Mouse (Mus musculus) liver, embryonic 15.5 days (tissue): ENCODE measurements around the gene 0610040J01Rik. TPM values are rescaled to one million over a fixed set of nuclear protein-coding genes. Genes with fewer than 3 reads are reported as not detected.
A peak's percentile ranks its signal among the peaks of the same experiment; 100 is the strongest.

Experiments
- ATAC-seq: fragments of 200-750 bp; cut with Nextera tagmentation; 2 replicates; pipeline ENCODE4 v1.8.0; 2017; ENCODE audit warnings: moderate number of reproducible peaks, mild to moderate bottlenecking, moderate library complexity; ENCODE audit not compliant: insufficient read depth
- H3K27ac ChIP-seq: fragments of 300-500 bp; sonication (generic); replicated peaks from 2 replicates; pipeline ENCODE4 v1.5.1; 2015; ENCODE audit warnings: mild to moderate bottlenecking, inconsistent platforms
- H3K27me3 ChIP-seq: fragments of 300-500 bp; sonication (generic); 2 replicates; pipeline ENCODE4 v1.6.1; 2015; ENCODE audit warnings: mild to moderate bottlenecking, inconsistent platforms
- H3K36me3 ChIP-seq: fragments of 300-500 bp; sonication (generic); replicated peaks from 2 replicates; pipeline ENCODE4 v1.6.1; 2015; ENCODE audit warnings: moderate library complexity, mild to moderate bottlenecking, inconsistent platforms
- H3K4me1 ChIP-seq: fragments of 300-500 bp; sonication (generic); replicated peaks from 2 replicates; pipeline ENCODE4 v1.6.1; 2015; ENCODE audit warnings: inconsistent platforms
- H3K4me2 ChIP-seq: fragments of 300-500 bp; sonication (generic); 2 replicates; pipeline ENCODE4 v1.6.1; 2015; ENCODE audit warnings: moderate library complexity, mild to moderate bottlenecking, inconsistent platforms
- H3K4me3 ChIP-seq: fragments of 300-500 bp; sonication (generic); replicated peaks from 2 replicates; pipeline ENCODE4 v1.5.1; 2015; ENCODE audit warnings: mild to moderate bottlenecking, inconsistent platforms
- H3K9ac ChIP-seq: fragments of 300-500 bp; sonication (generic); 2 replicates; pipeline ENCODE4 v1.6.1; 2015; ENCODE audit warnings: moderate library complexity, mild to moderate bottlenecking, inconsistent platforms
- H3K9me3 ChIP-seq: fragments of 300-500 bp; sonication (generic); replicated peaks from 2 replicates; pipeline ENCODE4 v1.6.1; 2016; ENCODE audit warnings: inconsistent platforms
- WGBS: fragments of 180-500 bp; shearing (Covaris S2); methylation state at CpG from one replicate; pipeline ENCODE4 v1.1.7; 2015; ENCODE audit warnings: mixed read lengths; ENCODE audit not compliant: insufficient replicate concordance; 5-methylcytosine and 5-hydroxymethylcytosine counted together
- polyA plus RNA-seq: library from polyadenylated mRNA; unstranded; fragments of >200 nt; fragmentation: Nextera tagmentation; extraction: Ambion mirVana; gene quantifications from 2 replicates; pipeline ENCODE4 v1.2.1, GENCODE M21; 2015

Gene 0610040J01Rik
- polyA plus RNA-seq, 1 experiment from 2014 or later: 20.4 TPM

- Histone ChIP-seq H3K4me3 (no peak overlapping the region), H3K27me3 (no peaks in the 10 kb centered on the region), H3K27ac (no peak overlapping the region), H3K4me1 (no peaks in the 10 kb centered on the region), H3K4me2 (no peak overlapping the region), H3K9me3 (no peaks in the 10 kb centered on the region), H3K9ac (no peak overlapping the region), H3K36me3 (no peaks in the 10 kb centered on the region)
- ATAC-seq: peak; percentile 51
- 37% methylated on average over 13 of the region's 13 CpGs for WGBS
Measured at GRCm38 (mm10) chr5:63906149-63907093, 94.3 kb downstream of the 0610040J01Rik start.

- no peaks in the 10 kb centered on the region for H3K27me3 ChIP-seq
- H3K36me3 ChIP-seq: no peaks in the 10 kb centered on the region
- H3K27ac ChIP-seq: no peak overlapping the region
- H3K9me3 ChIP-seq: no peaks in the 10 kb centered on the region
- no peak overlapping the region for H3K4me3 ChIP-seq
- no peak for ATAC-seq
- 19% methylated on average over 4 of the region's 4 CpGs for WGBS
- H3K4me1 ChIP-seq: no peaks in the 10 kb centered on the region
- no peak overlapping the region for H3K4me2 ChIP-seq
- H3K9ac ChIP-seq: no peak overlapping the region
Measured at GRCm38 (mm10) chr5:63907513-63907912, 95.3 kb downstream of the 0610040J01Rik start.

- Histone ChIP-seq H3K9ac (no peak overlapping the region), H3K27ac (no peak overlapping the region), H3K36me3 (no peaks in the 10 kb centered on the region), H3K4me1 (no peaks in the 10 kb centered on the region), H3K9me3 (no peaks in the 10 kb centered on the region), H3K4me2 (no peak overlapping the region), H3K4me3 (no peak overlapping the region), H3K27me3 (no peaks in the 10 kb centered on the region)
- WGBS: 68% methylated on average over 10 of the region's 10 CpGs
- ATAC-seq: no peak
Measured at GRCm38 (mm10) chr5:63910171-63910960, 98.2 kb downstream of the 0610040J01Rik start.

GRCm38 (mm10) chr5:63914896-63915295 is 102.7 kb downstream of the 0610040J01Rik start:
- no peaks in the 10 kb centered on the region for H3K4me1 ChIP-seq
- H3K9ac ChIP-seq: no peak overlapping the region
- H3K36me3 ChIP-seq: no peaks in the 10 kb centered on the region
- no peak overlapping the region for H3K27ac ChIP-seq
- H3K9me3 ChIP-seq: no peaks in the 10 kb centered on the region
- ATAC-seq: no peak
- H3K27me3 ChIP-seq: no peaks in the 10 kb centered on the region
- 38% methylated on average over 1 of the region's 1 CpGs for WGBS
- no peak overlapping the region for H3K4me3 ChIP-seq
- H3K4me2 ChIP-seq: no peak overlapping the region

GRCm38 (mm10) chr5:63916457-63917139 is 104.4 kb downstream of the 0610040J01Rik start:
- WGBS: 71% methylated on average over 10 of the region's 10 CpGs

DNA sequence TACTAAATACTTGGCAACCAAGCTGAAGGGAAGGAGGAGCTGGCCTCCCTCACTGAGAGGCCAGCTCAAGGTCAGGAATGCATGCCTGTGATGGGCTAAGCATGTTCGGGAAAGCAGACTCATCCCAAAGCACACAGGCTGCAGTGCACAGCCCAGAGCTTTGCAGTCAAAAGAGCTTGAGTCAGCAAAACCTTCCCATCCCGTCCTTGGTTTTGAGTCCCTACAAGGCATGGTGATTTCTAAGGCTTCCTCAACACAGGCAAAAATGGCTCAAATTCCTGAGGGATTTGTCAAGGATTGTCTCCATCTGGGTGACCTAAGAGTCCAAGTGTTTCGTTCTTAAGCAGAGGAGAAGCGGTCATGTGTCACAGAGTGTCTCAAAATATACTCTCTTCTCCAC is 106.0 kb downstream of the 0610040J01Rik start:
- ATAC-seq: no peak
- Histone ChIP-seq H3K27me3 (no peaks in the 10 kb centered on the region), H3K36me3 (peaks cover 9% of the 10 kb centered on the region; the same call in 1 of the 2 replicates), H3K4me2 (no peak overlapping the region), H3K4me1 (no peaks in the 10 kb centered on the region), H3K27ac (no peak overlapping the region), H3K9ac (no peak overlapping the region), H3K9me3 (no peaks in the 10 kb centered on the region), H3K4me3 (no peak overlapping the region)
- 66% methylated on average over 4 of the region's 4 CpGs for WGBS

More at GRCm38 (mm10) chr5:63916457-63917139, 104.4 kb downstream of the 0610040J01Rik start:
- ATAC-seq: no peak
- no peaks in the 10 kb centered on the region for H3K36me3 ChIP-seq
- H3K27ac ChIP-seq: no peak overlapping the region
- H3K27me3 ChIP-seq: no peaks in the 10 kb centered on the region
- H3K4me2 ChIP-seq: no peak overlapping the region
- no peak overlapping the region for H3K9ac ChIP-seq
- H3K9me3 ChIP-seq: no peaks in the 10 kb centered on the region
- no peak overlapping the region for H3K4me3 ChIP-seq
- H3K4me1 ChIP-seq: no peaks in the 10 kb centered on the region

- Histone ChIP-seq H3K4me2 (no peak overlapping the region), H3K4me1 (no peaks in the 10 kb centered on the region), H3K9me3 (no peaks in the 10 kb centered on the region)
Measured at GRCm38 (mm10) chr5:63923305-63924025, 111.3 kb downstream of the 0610040J01Rik start.

DNA sequence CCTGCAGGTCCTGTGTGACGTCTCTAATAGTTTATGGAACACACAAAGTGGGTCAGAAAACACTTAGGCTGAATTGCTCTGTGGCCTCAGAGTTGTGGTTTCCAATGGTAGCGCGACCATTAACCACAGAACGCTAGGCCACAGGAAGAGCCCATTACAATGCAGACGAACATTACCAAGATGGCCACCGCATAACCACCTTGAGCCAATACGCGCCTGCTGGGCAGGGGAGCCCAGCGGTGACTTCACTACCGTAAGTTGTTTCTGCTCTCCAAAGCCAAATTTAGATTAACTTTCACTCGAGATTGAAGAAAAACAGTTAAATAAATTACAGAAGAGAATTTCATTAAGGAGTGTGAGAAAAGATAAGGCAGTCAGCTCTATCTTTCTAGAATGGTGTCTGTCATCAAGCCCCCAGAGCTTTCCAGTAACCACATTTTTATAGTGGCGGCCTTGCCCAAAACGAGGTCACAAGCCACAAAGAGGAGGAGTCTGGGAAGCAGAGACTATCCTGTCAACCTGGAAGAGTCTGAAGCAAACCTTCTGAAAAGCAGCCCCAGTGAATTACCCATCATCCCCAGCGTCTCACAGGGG is 113.0 kb downstream of the 0610040J01Rik start:
- whole genome bisulfite sequencing: 38% methylated on average over 14 of the region's 14 CpGs

More at GRCm38 (mm10) chr5:63923305-63924025, 111.3 kb downstream of the 0610040J01Rik start:
- no peak overlapping the region for H3K4me3 ChIP-seq
- no peak overlapping the region for H3K9ac ChIP-seq
- no peak for ATAC-seq
- no peaks in the 10 kb centered on the region for H3K27me3 ChIP-seq
- peaks cover 41% of the 10 kb centered on the region; the same call in 1 of the 2 replicates for H3K36me3 ChIP-seq
- H3K27ac ChIP-seq: no peak overlapping the region
- WGBS: 65% methylated on average over 13 of the region's 13 CpGs

GRCm38 (mm10) chr5:63930824-63931358 is 118.7 kb downstream of the 0610040J01Rik start:
- Histone ChIP-seq H3K4me3 (no peak overlapping the region), H3K27ac (no peak overlapping the region), H3K4me1 (no peaks in the 10 kb centered on the region; the same call in 1 of the 2 replicates), H3K36me3 (peaks cover 23% of the 10 kb centered on the region), H3K9ac (no peak overlapping the region), H3K9me3 (no peaks in the 10 kb centered on the region), H3K27me3 (no peaks in the 10 kb centered on the region), H3K4me2 (no peak overlapping the region)
- 49% methylated on average over 4 of the region's 4 CpGs for WGBS
- ATAC-seq: no peak

More for the DNA sequence above, 113.0 kb downstream of the 0610040J01Rik start:
- Histone ChIP-seq H3K27me3 (no peaks in the 10 kb centered on the region), H3K9me3 (no peaks in the 10 kb centered on the region), H3K4me1 (no peaks in the 10 kb centered on the region), H3K36me3 (peaks cover 41% of the 10 kb centered on the region; the same call in 1 of the 2 replicates), H3K27ac (no peak overlapping the region), H3K9ac (no peak overlapping the region), H3K4me2 (no peak overlapping the region), H3K4me3 (no peak overlapping the region)
- no peak for ATAC-seq

DNA sequence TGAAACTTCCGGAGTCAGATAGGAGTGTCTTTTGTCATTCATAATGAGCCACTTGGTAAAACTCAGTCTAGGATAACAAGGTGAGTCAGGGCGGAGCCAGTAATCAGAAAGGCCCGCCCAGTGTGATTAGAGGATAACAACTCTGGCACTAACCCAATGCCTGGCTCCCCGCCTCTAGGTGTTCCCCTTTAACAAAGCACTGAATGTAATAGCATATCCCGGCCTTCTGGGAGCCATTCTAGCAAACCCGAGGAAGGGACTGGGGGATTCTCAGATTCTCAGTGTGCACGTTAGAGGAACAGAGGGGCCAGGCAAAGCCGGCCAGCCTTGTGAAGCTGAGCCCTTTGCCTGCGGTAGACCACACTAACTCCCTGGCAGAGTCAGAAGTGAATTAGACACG is 120.7 kb downstream of the 0610040J01Rik start:
- 56% methylated on average over 10 of the region's 10 CpGs for WGBS
- no peak for ATAC-seq
- no peaks in the 10 kb centered on the region for H3K9me3 ChIP-seq
- H3K4me3 ChIP-seq: no peak overlapping the region
- H3K27me3 ChIP-seq: no peaks in the 10 kb centered on the region
- peaks cover 3% of the 10 kb centered on the region for H3K4me1 ChIP-seq
- no peak overlapping the region for H3K4me2 ChIP-seq
- no peak overlapping the region for H3K9ac ChIP-seq
- no peak overlapping the region for H3K27ac ChIP-seq
- peaks cover 16% of the 10 kb centered on the region for H3K36me3 ChIP-seq
